Mouse (Mus musculus): Measurements from ENCODE around the gene Defb23.
A peak's percentile ranks its signal among the peaks of the same experiment; 100 is the strongest.

Defb23 gene

GRCm38 (mm10) chr2:152464570-152465150 is at the start of gene Defb23:
Defb23 (minus strand) TSS chr2:152464620.
- no peak for DNase-seq (ENCODE audit: low spot score)

DNA sequence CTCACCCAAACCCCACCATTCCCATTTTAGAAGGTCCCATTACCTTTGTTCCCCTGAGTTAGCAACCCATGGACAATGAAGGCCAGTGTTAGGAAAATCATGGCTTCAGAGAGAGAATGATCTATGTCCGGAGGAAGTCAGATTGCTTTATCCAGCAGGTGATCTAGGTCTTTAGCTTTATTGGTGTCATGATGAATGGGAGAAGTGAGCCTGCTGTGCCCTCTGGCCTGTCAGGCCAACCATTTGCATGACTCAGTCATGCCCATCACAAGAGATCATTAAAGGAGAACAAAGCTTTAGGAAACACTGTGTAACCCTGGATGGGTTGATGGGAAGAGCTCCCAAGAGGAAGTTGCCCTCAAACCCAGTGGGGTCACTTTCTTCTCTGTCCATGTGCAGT is 47.2 kb upstream of the Defb23 start, which contains the start of gene Defb26:
TSS of gene Defb26 (minus strand) at position 101 of the 400 bp plus-strand sequence.
- DNase-seq (ENCODE audit: low spot score): no peak

DNA sequence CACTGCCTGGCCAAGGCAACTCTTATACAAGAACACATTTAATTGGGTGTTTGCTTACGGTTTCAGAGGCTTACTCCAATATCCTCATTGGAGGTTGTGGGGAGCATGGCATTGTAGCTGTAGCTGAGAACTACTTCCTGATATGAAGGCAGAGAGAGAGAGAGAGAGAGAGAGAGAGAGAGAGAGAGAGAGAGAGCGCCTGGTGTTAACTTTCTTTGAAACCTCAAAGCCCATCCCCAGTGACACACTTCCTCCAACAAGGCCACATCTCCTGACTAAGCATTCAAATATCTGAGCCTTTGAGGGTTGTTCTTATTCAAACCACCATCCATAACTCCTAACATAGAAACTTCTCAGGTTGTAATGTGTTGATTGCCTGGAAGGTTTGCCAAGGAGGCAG is 39.5 kb upstream of the Defb23 start:
- DNase-seq (ENCODE audit: low spot score): no peak

DNA sequence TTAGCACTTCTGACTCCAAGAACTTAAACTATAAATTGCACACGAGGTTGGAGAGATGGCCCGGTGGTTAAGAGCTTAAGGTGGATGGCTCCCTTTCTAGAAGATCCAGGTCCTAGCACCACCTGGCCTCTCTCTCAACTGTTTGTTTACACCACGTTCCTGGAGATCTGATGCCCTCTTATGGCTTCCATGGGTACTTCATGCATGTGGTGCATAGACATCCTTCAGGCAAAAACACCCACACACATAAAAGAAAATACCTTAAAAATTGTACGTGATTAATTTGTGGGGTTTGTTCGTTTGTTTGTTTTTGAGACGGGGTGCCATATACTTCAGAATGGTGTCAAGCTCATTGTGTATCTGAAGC is 36.4 kb upstream of the Defb23 start:
- DNase-seq (ENCODE audit: low spot score): no peak

DNA sequence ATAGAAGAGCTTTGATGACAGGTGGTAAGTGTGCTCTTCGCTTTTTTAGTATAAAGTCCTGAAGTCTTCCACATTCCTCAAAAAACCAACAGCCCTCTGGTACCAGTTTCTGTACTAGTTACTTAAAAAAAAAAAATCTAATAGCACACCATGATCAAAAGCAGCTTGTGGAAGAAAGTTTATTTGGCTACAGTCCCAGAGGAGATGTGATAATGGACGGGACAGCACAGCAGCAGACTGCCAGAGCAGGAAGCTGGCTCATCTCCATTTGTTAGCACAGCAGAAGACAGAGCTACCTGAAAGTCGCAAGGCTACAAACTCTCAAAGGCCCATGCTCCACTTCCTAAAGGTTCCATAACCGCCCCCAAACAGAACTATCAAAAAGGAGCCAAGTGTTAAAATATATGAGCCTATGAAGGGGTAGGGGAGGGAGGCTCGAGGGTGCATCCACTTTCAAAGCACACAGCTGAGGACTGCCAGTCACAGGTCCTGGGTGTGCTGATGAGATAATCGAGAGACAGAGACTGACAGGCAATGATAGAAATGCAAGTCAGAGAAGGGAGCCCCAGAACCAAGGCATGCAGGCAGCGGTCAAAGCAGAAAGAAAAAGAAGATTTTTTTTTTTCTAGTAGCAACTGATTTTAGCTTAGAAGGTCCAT is 35.9 kb upstream of the Defb23 start:
- peak; percentile 20 for DNase-seq (ENCODE audit: low spot score)

DNA sequence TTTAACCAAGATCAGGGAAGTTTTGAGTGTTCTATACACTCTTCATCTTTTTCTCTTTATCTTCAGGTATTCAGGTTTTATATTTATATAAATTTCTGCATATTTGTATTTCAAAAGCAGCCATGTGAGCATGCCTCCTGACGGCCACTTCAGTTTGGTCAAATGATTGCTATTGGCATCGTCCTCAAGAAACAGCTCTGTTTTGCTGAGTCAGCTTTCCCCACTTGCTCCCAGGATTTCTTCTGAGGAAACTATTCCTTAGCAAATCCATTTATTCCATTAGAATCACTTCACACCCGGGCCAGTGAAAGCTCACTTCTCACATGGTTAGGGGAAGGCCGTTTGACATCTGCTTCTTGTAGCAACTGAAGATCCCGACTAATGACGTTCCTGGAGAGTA is 33.6 kb upstream of the Defb23 start:
- DNase-seq (ENCODE audit: low spot score): no peak

GRCm38 (mm10) chr2:152493151-152493550 is 28.7 kb upstream of the Defb23 start:
- no peak for DNase-seq (ENCODE audit: low spot score)

DNA sequence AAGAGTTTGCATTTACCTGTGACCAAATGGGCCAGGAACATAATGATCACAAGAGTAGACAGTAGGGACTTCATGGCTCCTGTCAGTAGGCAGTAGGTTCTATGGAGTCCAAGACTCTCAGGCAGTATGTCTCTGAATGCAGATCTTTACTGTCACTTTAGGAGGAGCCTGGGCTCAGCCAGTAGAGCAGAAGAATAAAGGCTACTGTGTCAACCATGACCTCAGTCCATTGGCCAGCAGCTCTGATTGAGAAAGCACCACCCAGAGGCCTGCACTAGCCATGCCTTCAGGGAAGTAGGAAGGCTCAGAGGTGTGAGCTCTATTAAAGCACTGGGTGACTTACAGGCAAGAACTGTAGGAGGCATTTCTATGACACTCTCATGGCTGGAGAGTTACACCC is 25.6 kb upstream of the Defb23 start, which contains the start of gene Defb22:
TSS of gene Defb22 (minus strand) at position 101 of the 400 bp plus-strand sequence.
- no peak for DNase-seq (ENCODE audit: low spot score)

DNA sequence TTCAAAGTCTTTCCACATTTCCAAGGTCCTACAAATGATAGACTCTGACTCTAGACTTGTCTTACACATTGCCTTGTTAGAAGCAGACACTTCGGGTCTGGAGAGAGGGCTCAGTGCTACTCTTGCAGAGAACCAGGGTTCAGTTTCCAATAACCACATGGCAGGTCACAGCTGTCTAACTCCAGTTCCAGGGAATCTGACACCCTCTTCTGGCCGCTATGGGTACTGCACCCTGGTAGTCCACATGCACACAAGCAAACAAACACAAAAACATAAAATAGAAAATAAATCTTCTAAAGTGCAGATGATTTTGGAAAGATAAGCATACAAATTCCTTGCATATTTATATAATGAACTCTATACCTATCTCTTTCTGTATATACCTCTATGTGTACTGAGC is 22.6 kb upstream of the Defb23 start:
- peak; percentile 50 for DNase-seq (ENCODE audit: low spot score)

GRCm38 (mm10) chr2:152481726-152482125 is 17.3 kb upstream of the Defb23 start:
- DNase-seq (ENCODE audit: low spot score): no peak

DNA sequence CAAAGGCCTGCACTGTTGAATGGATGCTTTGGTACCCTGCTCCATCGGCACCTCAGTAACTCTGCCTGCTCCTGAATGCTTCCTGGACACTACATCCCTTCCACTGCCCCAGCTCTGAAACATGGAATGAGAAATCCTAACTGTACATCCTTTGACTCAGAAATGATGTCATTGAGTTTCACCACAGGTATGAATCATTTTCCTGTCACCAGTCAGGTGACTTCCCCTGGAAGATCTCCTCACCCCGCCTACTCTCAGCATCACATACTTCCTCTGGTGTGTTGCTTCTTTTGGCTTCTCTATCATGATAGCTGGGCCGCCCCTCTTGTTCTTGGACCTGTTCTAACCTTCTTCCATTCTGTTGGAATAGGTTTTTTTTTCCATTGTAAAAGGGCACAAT is 16.5 kb upstream of the Defb23 start:
- DNase-seq (ENCODE audit: low spot score): no peak

- no peak for DNase-seq (ENCODE audit: low spot score)
Measured at GRCm38 (mm10) chr2:152476763-152477162, 12.3 kb upstream of the Defb23 start, which contains the start of gene Defb20. Defb20 (plus strand) TSS chr2:152477063.

- DNase-seq (ENCODE audit: low spot score): no peak
Measured at GRCm38 (mm10) chr2:152472434-152472833, 8.0 kb upstream of the Defb23 start.

- DNase-seq (ENCODE audit: low spot score): peak; percentile 33
Measured at GRCm38 (mm10) chr2:152470973-152471372, 6.6 kb upstream of the Defb23 start.

GRCm38 (mm10) chr2:152459241-152459640 is 5.2 kb downstream of the Defb23 start:
- DNase-seq (ENCODE audit: low spot score): no peak

DNA sequence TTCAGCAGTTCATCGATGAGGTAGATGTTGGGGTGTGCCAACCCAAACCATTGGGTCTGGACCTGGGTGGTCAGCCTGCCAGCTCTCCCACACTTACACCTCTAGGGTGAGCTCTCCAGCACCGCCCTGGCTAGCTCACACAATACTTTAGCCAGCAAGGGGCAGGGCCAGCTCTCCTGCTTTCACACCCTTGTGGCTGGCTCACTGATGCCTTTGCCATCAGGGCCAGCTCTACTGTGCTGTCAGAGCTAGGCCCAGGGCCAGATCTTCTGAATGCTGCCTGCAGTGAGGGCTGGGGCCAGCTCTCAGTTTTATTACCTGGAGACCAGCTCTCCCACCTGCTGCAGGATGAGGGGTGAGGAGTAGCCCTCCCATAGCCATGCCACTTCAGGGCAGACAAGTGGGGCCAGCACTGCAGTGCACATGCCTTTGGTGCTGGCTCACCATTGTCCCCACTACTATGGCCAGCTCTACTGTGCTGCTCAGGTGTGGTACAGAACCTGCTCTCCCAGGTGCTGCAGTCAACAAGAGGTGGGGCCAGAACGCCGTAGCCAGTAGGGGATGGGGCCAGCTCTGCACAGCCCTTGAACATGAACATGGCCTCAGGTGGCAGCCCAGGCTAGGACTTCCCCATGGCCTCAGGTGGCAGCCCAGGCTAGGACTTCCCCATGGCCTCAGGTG is 12.2 kb downstream of the Defb23 start:
- no peak for DNase-seq (ENCODE audit: low spot score)

DNA sequence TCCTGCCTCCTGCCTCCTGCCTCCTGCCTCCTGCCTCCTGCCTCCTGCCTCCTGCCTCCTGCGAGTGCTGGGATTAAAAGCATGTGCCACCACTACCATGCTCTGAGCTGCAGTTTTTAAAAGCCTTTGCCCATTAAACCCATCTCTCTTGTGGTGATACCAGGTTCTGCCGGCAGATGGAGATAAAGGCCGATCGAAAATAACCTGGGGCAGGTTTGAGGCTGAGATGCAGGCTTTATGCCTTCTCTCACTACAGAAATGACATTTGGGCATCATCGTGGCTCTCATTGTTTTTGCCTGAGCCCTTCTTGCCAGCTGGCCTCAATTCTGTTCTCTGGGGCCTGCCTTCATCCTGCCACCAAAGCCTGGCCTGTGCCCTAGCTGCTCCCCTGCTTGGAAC is 14.2 kb downstream of the Defb23 start:
- DNase-seq (ENCODE audit: low spot score): no peak

GRCm38 (mm10) chr2:152447461-152447860 is 17.0 kb downstream of the Defb23 start:
- no peak for DNase-seq (ENCODE audit: low spot score)

- no peak for DNase-seq (ENCODE audit: low spot score)
Measured at GRCm38 (mm10) chr2:152446642-152447041, 17.8 kb downstream of the Defb23 start.

DNA sequence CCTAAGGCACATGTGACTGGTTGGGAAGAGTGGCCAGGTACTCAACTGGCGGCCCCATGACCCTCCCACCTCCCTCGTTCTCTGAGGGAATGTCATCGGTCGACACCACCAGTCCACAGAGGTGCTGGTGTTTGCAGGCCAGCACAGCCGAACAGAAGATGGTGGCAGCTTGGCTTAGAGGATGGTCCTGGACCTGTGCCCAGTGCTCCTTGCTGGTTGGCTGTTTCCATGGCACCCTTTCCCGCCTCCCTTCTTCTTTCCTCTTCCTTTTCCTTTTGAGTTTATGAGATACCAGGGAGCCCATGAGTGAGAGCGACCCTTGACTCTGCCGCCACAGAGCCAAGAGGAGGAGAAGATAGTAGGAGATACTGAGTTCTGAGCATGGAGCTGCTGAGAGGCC is 21.1 kb downstream of the Defb23 start:
- DNase-seq (ENCODE audit: low spot score): no peak

- no peak for DNase-seq (ENCODE audit: low spot score)
Measured at GRCm38 (mm10) chr2:152442322-152442721, 22.1 kb downstream of the Defb23 start.

- no peak for DNase-seq (ENCODE audit: low spot score)
Measured at GRCm38 (mm10) chr2:152439833-152440232, 24.6 kb downstream of the Defb23 start.

- no peak for DNase-seq (ENCODE audit: low spot score)
Measured at GRCm38 (mm10) chr2:152438963-152439362, 25.5 kb downstream of the Defb23 start.
